In the genomic region with DNA sequence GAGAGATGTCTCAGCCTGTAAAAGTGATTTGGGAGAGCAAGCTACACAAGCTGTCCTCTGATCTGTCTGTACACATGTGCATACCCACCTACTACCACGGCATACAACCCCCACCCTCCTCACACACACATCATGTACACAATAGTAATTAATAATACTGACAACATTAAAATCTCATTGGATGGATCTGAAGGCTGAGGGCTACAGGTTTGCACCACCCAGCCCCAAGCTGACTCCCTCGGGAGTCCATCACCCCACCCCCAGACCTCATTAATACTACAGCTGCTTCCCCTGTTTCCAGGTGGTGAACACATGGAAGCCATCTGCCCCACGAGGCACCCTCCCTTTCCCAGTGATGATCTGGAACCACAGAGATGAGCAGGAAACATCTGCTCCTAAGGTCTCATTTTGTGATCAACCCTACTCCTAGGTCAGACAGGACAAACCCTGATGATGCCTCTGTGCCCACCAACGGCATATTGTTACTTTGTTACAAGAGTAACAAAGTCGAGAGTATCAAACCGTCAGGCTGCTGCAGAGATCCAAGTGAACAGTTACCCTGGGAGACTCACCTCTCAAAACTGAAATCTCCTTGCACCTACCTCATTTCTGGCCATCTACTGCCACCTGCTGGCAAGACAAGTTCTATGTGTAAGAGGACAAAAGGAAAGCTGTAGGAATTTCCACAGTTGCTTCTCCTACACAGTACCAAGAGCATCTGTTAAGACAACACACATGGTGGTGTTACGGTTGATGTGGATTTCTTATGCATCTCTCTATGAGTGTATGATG, we compare ENCODE assay signal across 8 mouse cellular contexts.
DNase-seq lines count a peak whose midpoint lies in the region; ATAC-seq and TF ChIP-seq lines count a peak whose summit lies in the region.

No protein-coding gene starts in this region.

- no peak overlapping the region for H3K4me3 ChIP-seq in embryonic facial prominence, embryonic 10.5 days
- no peak overlapping the region for H3K4me3 ChIP-seq in heart, embryonic 11.5 days (ENCODE audit: low read depth, low read length)
- no peak overlapping the region for H3K4me3 ChIP-seq in kidney, postnatal 0 days (replicated peaks; ENCODE audit: low read depth, low read length)
- H3K4me3 ChIP-seq in limb, embryonic 15.5 days = no peak overlapping the region
- H3K4me3 ChIP-seq in neural tube, embryonic 13.5 days = no peak overlapping the region

- peak; percentile 28 for DNase-seq in 3134 (ENCODE audit: extremely low read depth, insufficient read length, low spot score)
- peak; percentile 89 for DNase-seq in adrenal gland, postnatal 10 days
- DNase-seq in embryonic facial prominence, embryonic 10.5 days (ENCODE audit: low spot score) = peak; percentile 83
- DNase-seq in kidney, postnatal 0 days (ENCODE audit: low spot score) = peak; percentile 91
- DNase-seq in thymus, postnatal 0 days (ENCODE audit: low spot score) = peak; percentile 54

- H3K27ac ChIP-seq in embryonic facial prominence, embryonic 10.5 days (replicated peaks) = no peak overlapping the region
- no peak overlapping the region for H3K27ac ChIP-seq in heart, embryonic 11.5 days (ENCODE audit: low read depth, low read length)
- no peak overlapping the region for H3K27ac ChIP-seq in kidney, postnatal 0 days
- no peak overlapping the region for H3K27ac ChIP-seq in limb, embryonic 15.5 days
- H3K27ac ChIP-seq in neural tube, embryonic 13.5 days (replicated peaks) = no peak overlapping the region

- H3K27me3 ChIP-seq in embryonic facial prominence, embryonic 10.5 days (replicated peaks; ENCODE audit: low read depth, poor library complexity, severe bottlenecking) = no peaks in the 10 kb centered on the region
- no peaks in the 10 kb centered on the region for H3K27me3 ChIP-seq in heart, embryonic 11.5 days (ENCODE audit: control insufficient read depth, insufficient read depth, low read length)
- no peaks in the 10 kb centered on the region for H3K27me3 ChIP-seq in kidney, postnatal 0 days (ENCODE audit: insufficient read depth, low read length)
- no peaks in the 10 kb centered on the region for H3K27me3 ChIP-seq in limb, embryonic 15.5 days
- no peaks in the 10 kb centered on the region for H3K27me3 ChIP-seq in neural tube, embryonic 13.5 days

- no peak overlapping the region for H3K4me2 ChIP-seq in heart, embryonic 11.5 days
- no peak overlapping the region for H3K4me2 ChIP-seq in kidney, postnatal 0 days (ENCODE audit: low read length)
- H3K4me2 ChIP-seq in limb, embryonic 15.5 days = no peak overlapping the region
- H3K4me2 ChIP-seq in neural tube, embryonic 13.5 days = peak overlapping the region; percentile 9; the same call in 1 of the 2 replicates

- no peaks in the 10 kb centered on the region for H3K9me3 ChIP-seq in embryonic facial prominence, embryonic 10.5 days
- no peaks in the 10 kb centered on the region for H3K9me3 ChIP-seq in heart, embryonic 11.5 days (replicated peaks; ENCODE audit: control insufficient read depth, low read length)
- H3K9me3 ChIP-seq in kidney, postnatal 0 days (replicated peaks; ENCODE audit: low read length) = no peaks in the 10 kb centered on the region
- H3K9me3 ChIP-seq in limb, embryonic 15.5 days = no peaks in the 10 kb centered on the region
- no peaks in the 10 kb centered on the region for H3K9me3 ChIP-seq in neural tube, embryonic 13.5 days

- 41% methylated on average over 7 of the region's 7 CpGs for WGBS in embryonic facial prominence, embryonic 10.5 days
- WGBS in heart, embryonic 11.5 days (ENCODE audit: insufficient replicate concordance) = 31% methylated on average over 7 of the region's 7 CpGs
- WGBS in kidney, postnatal 0 days = 13% methylated on average over 7 of the region's 7 CpGs
- WGBS in limb, embryonic 15.5 days = 11% methylated on average over 7 of the region's 7 CpGs
- 24% methylated on average over 7 of the region's 7 CpGs for WGBS in neural tube, embryonic 13.5 days

- no peak overlapping the region for H3K9ac ChIP-seq in heart, embryonic 11.5 days (ENCODE audit: low read depth, low read length)
- no peak overlapping the region for H3K9ac ChIP-seq in kidney, postnatal 0 days (ENCODE audit: low read depth, low read length)
- H3K9ac ChIP-seq in limb, embryonic 15.5 days = no peak overlapping the region
- H3K9ac ChIP-seq in neural tube, embryonic 13.5 days = no peak overlapping the region

- TF ChIP-seq CTCF in kidney, postnatal 0 days (IDR thresholded peaks at IDR 0.05; ENCODE audit: low read depth) = peak; percentile 94

- ATAC-seq in heart, embryonic 11.5 days (replicated peaks; ENCODE audit: insufficient number of reproducible peaks, low FRiP score, low TSS enrichment) = 0 out of 2 replicates have a peak, but pooled peaks have one; percentile 5
- ATAC-seq in kidney, postnatal 0 days (replicated peaks; ENCODE audit: low FRiP score, low read depth) = peak; percentile 46; the same call in 1 of the 2 replicates
- peak; percentile 62; the same call in 1 of the 2 replicates for ATAC-seq in limb, embryonic 15.5 days (ENCODE audit: insufficient number of reproducible peaks, low FRiP score, low TSS enrichment, low read depth)
- peak; percentile 73 for ATAC-seq in neural tube, embryonic 13.5 days (ENCODE audit: low read depth)

- no peaks in the 10 kb centered on the region for H3K36me3 ChIP-seq in embryonic facial prominence, embryonic 10.5 days (replicated peaks)
- H3K36me3 ChIP-seq in heart, embryonic 11.5 days (ENCODE audit: control insufficient read depth, insufficient read depth, low read length) = no peaks in the 10 kb centered on the region
- H3K36me3 ChIP-seq in kidney, postnatal 0 days (ENCODE audit: insufficient read depth, low read length) = no peaks in the 10 kb centered on the region
- H3K36me3 ChIP-seq in limb, embryonic 15.5 days = no peaks in the 10 kb centered on the region
- no peaks in the 10 kb centered on the region for H3K36me3 ChIP-seq in neural tube, embryonic 13.5 days

- peaks cover 11% of the 10 kb centered on the region; the same call in 1 of the 2 replicates for H3K4me1 ChIP-seq in embryonic facial prominence, embryonic 10.5 days
- H3K4me1 ChIP-seq in heart, embryonic 11.5 days (ENCODE audit: control insufficient read depth, insufficient read depth, low read length) = peaks cover 9% of the 10 kb centered on the region
- H3K4me1 ChIP-seq in kidney, postnatal 0 days (replicated peaks; ENCODE audit: insufficient read depth, low read length) = 0 out of 2 replicates have a peak, but pooled peaks cover 17% of the 10 kb centered on the region
- peaks cover 12% of the 10 kb centered on the region; the same call in 1 of the 2 replicates for H3K4me1 ChIP-seq in limb, embryonic 15.5 days
- H3K4me1 ChIP-seq in neural tube, embryonic 13.5 days (replicated peaks) = no peaks in the 10 kb centered on the region; the same call in 1 of the 2 replicates

Comparison
In these comparisons a context has a peak if more than half of its experiments do, and no peak if none do; other contexts are left out.
1. DNase-seq: peak in every context shown above with its lines; median percentile 91 in kidney, postnatal 0 days; 89 in adrenal gland, postnatal 10 days; 83 in embryonic facial prominence, embryonic 10.5 days; 54 in thymus, postnatal 0 days; 28 in 3134.
2. ATAC-seq: peak in every context shown above with its lines; median percentile 73 in neural tube, embryonic 13.5 days; 62 in limb, embryonic 15.5 days; 46 in kidney, postnatal 0 days; 5 in heart, embryonic 11.5 days.